Mouse (Mus musculus): Measurements from ENCODE around the gene Tfip11.
"Not testable (repeated sequence)": the region's sequence is repeated elsewhere in the genome, so short reads cannot be mapped to it uniquely, and the experiment has no call there.

The Tfip11 gene

DNA sequence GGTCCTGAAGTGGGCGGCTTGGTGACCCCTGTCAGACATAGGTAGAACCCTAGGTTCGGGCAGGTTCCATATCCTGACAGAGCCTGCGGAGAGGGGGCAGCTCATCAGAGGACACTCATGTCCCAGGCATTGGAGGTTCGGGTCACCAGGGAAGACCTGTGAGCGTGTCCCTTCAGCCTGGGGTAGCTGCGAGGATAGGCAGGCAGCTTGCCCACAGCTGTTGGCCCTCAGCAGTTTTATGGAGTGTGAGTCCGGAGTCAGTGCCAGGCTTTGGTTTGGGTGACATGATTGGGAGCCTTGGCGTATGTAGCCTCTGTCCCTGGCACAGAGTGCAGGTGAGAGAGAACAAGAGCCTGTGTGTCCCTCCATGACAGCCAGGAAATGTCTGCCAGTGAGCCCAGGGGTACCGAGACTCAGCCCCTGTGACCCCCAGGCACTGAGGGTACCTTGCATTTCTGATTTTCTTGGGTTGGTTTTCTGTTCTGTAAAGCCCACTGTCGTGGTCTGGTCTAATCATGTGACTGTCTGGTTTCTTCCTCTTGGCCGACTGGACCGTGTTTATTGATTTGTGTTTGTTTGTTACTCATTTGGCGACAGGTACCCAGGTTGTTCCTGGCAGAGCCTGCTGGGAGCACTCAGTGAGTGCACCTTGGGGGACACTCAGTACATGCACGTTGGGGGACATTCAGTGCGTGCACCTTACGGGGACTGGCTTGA, 36.2 kb upstream of the Tfip11 start:
- DNase-seq (ENCODE audit: low read depth in 1 of 2, low spot score in 2 of 2) = no peak

DNA sequence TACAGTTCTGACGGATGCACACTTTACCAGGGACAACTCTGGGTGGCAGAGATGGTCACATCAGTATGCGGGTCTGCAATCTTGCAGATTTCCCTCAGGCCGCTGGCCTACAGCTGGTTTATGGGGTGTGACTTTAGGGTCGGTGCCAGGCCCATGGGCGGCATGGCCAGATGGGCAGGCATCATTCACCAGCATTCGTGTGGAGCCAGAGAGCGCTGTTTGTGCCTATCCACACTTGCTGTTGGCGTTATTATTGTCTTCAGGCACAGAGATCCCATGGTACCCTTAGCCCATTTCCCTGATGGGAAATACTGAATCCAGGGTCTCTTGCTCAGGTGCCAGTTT, 35.6 kb upstream of the Tfip11 start:
- no peak for DNase-seq (ENCODE audit: low read depth in 1 of 2, low spot score in 2 of 2)

DNA sequence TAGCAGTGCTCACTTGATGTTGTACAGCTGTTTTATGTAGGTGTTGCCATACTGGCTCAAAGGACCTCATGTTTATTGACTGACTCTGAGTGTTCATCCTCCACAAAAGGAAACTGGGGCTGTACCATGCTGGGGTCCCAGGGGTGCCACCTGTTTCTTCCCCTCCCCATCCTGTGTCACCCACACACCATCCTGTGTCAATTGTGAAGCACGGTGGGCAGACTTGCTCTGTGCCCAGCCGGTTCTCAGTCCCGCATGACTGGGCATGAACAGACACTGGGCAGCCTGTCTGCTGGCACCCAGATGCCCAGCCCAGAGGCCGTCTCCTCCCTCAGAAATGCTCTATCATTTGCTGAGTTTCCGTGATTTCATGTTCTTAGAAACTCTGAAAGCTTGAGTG, 34.3 kb upstream of the Tfip11 start:
- DNase-seq (ENCODE audit: low read depth in 1 of 2, low spot score in 2 of 2) = no peak

DNA sequence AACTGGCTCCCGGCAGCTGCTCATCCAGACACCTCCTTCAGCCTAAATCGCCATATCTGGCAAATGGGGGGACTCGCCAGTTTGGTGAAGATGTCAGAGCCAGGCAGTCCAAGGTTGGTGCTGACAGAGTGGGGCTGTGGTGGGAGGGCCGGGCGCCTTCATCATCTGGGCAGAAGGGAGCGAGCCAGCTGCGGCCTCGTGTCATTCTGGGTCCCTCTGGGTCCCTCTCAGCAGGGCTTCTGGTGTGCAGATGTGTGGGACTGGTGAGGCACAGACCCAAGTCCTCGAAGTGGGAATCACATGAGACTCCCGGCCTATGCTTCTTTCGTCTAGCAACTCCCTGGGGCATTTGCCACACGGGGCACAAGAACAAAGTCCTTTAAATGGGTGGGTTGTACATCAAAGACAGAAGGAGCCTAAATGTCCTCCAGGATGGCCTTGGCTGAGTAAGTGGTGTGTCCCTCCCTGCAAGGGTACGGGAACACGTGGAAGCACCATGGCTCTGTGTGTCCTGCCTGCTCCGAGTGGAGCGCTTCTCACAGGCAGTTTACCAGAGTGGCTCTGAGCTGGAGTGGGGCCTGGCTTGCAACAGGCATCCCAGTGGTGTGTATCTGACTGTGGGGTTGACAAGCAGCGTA, 33.7 kb upstream of the Tfip11 start:
- no peak for DNase-seq (ENCODE audit: low read depth in 1 of 2, low spot score in 2 of 2)

DNA sequence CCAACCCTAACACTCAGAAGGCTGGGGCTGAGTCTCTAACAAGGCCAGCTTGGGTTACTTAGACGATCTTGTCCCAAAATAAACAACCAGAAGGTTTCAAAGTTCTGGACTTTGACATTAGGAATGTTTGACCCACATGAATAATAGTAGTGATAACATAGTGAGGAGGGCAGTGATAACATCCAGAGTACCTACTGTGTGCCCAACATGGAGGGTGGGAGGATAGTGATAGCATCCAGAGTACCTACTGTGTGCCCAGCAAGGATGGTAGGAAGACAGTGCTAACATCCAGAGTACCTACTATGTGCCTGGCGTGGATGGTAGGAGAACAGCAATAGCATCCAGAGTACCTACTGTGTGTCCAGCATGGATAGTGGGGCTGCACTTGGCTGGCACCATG, 32.4 kb upstream of the Tfip11 start:
- DNase-seq (ENCODE audit: low read depth in 1 of 2, low spot score in 2 of 2) = no peak

DNA sequence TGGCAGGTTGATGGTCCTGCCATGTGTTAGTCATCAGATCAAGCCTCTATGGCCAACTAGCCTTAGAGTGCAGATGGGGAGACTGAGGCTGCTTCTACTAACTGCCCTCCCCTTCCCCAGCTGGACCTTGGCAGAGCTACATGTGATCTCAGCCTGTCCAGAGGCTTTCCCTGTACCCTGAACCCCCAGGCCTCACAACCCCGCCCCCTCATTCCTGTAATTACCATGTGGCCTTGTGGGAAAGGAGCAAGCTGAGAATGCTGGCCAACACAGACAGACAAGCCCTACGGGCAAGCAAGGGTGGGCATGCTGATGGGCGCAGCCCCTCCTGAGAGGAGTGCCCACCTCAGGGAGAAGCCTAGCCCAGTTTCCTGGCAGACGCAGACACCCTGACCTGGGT, 31.5 kb upstream of the Tfip11 start:
- no peak for DNase-seq (ENCODE audit: low read depth in 1 of 2, low spot score in 2 of 2)

DNA sequence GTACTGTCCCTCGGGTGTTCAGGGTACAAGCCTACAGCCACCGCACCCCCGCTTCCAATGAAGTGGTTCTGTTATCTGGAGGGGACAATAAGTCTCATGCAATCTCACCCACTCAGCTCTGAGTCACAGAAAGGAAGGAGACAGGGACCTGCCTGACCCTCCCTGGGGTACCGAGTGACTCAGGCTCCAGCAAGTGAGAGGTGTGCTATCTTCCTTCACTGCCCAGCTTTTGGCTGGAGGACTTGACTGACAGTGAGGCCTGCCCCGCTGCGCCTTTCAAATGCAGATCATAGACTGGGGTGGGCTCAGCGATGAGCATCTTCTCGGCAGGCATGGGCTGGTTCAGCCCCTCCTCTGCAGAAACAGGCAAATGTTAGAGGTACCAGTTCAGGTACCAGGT, 31.0 kb upstream of the Tfip11 start:
- DNase-seq (ENCODE audit: low read depth in 1 of 2, low spot score in 2 of 2) = no peak

DNA sequence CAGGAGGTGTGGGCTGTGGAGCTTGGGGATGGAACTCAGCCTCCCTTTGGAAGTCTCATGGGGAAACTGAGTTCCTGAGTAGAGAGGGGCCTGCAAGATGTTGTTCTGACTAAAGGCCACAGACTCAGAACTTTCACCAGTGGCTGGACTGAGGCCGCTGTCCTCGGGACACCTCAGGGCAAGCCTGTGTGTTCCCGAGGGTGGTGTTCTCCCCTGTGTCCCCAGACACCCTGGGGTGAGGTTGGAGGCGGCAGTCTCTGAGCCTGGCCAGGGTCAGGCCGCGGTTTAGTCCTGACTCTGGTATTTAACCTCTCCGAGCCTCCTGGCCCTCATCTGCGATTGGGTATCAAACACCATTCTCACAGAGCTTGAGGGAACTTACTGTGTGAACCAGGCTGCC, 30.6 kb upstream of the Tfip11 start:
- DNase-seq (ENCODE audit: low read depth in 1 of 2, low spot score in 2 of 2) = no peak

DNA sequence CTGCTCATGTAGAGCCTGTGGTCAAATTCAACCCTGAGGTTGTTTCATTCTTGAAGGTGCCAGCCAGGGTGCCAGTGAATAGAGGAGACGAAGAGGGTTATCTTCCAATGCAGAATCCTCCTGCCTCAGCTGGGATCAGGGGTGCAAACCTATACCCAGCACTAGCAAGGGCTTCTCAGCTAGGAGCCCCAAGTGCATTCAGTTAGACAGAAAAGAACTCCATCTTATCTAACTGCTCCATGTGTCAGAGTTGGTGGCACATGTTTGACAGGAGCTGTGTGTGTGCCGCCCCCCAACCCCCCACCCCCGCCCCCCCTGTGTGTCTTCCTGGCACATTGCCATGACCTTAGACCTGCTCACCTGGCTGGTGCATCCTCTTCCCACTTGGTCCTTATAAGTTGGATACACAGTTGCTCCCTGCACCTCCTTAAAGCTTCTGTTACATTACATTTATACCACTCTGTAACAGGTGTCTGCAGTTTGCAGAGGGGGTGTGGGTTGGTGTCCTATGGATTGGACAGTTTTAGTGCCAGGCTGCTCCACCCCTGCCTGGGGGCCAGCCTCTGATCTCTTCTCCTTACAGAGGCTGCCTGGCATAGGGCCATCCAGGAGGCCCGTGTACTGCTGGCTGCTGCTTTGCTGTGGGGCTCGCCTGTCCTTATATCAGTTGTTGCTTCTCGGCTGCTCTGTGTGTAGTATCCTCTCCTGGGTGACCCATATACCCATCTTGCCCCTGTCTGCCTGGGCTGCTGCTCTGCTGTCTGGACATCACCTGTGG, 29.6 kb upstream of the Tfip11 start:
- DNase-seq (ENCODE audit: low read depth in 1 of 2, low spot score in 2 of 2) = no peak

DNA sequence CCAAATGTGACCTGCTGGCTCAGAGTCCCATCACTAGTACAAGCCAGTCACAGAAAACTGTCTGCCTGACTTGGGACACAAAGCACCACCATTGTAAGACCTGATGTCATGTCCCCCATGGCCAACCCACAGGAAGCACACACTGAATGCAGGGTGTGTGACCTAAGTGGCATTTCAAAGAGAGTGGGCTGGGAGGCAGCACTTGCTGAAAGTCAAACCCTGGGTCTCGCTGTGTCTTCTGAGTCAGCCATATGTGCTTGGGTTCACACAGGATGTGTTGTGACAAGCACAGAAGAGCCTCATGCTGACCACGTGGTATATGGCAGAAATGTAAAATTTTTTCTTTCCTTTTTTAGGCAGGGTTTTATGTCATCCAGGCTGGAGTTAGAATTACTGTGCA, 28.9 kb upstream of the Tfip11 start:
- DNase-seq (ENCODE audit: low read depth in 1 of 2, low spot score in 2 of 2) = no peak

DNA sequence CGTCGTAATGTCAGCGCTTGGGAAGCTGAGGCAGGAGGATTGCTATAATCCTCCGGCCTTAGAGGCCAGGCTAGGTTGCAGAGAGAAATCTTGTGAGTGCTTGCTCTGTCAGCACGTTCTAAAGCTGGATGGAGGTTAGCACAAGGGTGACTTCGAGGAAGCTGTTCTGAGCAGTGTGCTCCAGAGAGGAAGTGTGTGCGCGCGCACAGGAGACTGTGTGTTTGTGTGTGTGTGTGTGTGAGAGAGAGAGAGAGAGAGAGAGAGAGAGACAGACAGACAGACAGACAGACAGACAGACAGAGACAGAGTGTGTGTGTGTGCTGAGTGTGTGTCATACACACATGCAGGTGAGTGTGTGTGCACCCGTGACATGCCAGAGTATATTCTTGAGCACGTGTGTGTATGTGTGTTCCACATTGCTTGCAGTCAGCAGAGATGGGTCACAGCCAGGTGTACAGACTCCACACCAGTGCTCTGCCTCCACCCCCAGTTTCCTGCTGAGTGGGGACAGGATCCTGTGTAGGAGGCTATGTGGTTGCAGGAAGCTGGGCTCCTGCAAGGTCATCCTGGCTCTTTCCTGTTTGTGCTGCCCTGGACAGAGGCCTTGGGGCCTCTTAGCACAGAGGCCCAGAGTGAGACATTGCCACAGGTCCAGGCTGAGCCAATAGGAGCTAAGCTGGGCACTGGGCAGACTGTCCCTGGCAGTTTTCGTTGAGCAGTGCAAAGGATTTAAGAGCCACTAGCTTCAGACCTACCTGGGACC, 27.8 kb upstream of the Tfip11 start:
- DNase-seq (ENCODE audit: low read depth in 1 of 2, low spot score in 2 of 2) = no peak

DNA sequence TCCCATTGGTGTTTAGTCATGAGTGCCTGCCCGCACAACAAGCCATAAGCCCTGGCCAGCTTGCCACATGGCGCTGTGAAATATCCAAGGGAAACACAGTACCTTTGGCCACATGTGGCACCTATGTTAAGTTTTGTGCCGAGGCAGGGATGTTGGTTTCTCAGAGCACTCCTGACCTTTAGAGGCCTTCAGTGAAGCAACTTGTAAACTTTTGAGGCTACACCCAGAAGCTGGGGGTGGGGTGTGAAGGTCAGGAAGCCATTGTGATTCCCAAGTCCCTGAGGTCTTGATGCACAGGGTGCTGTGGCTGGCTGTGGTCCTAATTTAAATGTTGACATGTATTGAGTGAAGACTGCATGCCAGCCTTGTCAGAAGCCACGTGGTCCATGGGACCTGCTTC, 26.8 kb upstream of the Tfip11 start:
- no peak for DNase-seq (ENCODE audit: low read depth in 1 of 2, low spot score in 2 of 2)

DNA sequence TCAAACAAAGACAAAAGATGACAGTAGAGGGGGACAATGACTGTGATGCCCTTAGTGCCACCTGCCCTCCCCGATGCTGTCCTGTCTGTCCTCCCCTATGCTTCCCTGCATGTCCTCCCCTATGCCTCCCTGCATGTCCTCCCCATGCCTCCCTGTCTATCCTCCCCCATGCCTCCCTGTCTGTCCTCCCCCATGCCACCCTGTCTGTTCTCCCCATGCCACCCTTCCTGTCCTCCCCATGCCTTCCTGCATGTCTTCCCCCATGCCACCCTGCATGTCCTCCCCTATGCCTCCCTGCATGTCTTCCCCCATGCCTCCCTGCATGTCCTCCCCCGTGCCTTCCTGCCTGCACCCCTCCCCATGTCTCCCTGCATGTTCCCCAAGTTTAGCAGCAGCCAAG, 26.0 kb upstream of the Tfip11 start:
- DNase-seq (ENCODE audit: low read depth in 1 of 2, low spot score in 2 of 2) = no peak

DNA sequence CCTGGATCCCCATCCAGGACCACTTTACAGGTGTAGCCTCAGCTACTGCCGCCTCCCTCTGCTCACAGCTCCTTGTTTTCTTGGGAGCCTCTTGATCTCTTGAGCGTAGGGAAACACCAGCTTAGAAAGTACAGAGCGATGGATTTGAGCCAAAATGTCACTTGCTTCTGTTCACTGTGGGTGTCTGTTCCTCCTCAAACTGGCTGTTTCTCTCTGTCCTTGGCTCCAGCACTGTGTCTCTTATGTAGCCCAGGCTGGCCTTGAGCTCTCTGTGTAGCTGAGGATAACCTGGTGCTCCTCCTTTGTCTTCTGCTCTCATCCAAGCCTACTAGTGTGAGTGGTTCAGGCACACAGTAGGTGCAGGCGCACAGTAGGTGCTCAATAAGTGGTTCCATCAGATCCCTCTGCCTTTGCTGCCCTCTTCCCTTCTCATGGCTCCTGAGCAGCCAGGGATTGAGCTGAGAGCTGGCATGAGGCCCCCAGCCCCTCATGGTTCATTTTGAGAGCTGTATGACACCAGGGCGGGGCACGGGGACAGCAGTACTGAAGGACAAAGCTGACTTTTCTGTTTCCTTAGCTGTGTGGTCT, 25.3 kb upstream of the Tfip11 start:
- no peak for DNase-seq (ENCODE audit: low read depth in 1 of 2, low spot score in 2 of 2)

DNA sequence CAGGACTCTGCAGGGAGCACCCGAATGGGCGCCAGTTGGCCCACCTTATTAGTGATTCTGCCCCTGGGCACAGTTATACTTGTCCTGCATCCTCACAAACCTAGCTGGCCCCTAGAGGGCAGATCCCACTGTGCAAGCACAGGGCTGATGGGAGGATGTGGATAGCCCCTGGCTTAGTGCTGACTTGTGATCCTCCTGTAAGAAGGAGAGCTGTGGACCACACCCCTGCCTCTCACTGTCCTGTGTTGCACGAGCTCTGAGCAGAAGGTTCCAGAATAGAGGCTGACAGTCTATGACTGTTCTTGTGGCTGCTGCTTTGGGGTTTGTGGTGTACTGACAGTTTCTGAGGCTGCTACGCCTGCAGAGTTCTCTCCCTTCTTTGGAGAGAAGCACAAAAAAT, 24.5 kb upstream of the Tfip11 start:
- no peak for DNase-seq (ENCODE audit: low read depth in 1 of 2, low spot score in 2 of 2)

DNA sequence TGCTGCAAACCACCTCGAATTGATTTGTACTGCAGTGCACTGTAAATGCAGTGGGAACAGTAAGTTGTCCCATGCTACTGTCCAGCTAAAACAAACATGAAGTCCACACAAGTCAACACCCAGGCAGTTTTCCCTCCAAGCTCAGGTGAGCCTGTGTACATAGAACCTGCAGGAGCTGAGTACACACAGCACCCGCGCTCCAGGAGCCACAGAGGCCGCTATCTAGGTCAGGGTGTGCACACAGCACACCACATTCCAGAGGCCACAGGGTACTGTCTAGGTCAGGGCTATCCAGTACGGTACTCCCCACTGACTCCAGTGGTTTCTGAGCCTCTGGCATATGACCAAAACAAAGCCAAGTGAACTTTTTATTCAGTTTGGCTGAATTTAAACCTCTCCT, 23.8 kb upstream of the Tfip11 start:
- DNase-seq (ENCODE audit: low read depth in 1 of 2, low spot score in 2 of 2) = no peak

DNA sequence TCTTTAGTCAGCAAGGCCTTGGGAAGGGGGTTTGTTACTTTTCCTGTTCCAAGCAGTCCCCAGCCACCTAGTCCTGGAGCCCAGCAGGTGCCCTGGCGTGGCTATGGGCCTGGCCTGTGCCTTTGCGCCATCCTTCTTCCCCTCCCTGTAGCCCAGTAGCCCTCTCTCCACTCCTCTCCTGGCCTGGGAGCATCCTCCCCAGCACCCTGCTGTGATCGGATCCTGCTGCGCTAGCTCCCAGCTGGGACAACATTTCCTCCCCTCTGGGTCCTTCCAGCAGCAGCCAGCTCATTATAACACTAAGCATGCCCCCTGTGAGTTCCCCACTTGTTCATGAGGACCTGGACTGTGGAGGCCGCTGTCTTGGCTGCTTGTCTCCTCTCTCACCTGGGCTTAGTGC, 20.3 kb upstream of the Tfip11 start:
- DNase-seq (ENCODE audit: low read depth in 1 of 2, low spot score in 2 of 2) = no peak

DNA sequence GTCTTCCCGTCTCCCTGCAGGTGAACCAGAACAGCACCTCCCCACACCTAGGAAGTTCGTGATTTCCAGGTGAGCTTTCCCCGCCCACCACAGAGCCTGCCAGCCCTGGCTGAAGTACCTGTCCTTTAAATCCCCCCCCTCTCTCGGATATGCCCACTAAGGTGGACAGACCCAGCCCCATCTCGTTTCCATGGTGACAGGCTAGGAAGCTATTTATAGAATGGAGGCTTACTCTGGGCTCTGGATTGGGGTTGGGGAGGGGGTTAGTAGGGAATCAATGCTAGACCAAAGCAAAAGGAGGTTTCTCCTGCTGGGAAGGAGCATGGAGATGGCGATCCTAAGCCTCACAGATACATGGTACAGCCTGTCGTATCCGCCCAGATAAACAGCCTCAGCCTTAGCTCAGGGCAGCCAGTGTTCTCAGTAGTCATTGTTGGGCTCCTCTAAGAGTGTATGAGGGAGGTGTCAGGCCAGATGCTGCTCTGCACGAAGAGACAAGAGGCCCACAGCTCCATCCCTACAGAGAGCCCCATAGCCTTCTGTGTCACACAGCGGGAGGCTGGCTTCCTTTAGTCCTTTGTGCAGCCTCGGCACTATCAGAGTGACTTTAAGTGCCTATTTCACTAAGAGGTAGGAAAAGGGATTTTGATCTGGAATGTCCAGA, 12.8 kb upstream of the Tfip11 start:
- DNase-seq (ENCODE audit: low read depth in 1 of 2, low spot score in 2 of 2) = no peak

DNA sequence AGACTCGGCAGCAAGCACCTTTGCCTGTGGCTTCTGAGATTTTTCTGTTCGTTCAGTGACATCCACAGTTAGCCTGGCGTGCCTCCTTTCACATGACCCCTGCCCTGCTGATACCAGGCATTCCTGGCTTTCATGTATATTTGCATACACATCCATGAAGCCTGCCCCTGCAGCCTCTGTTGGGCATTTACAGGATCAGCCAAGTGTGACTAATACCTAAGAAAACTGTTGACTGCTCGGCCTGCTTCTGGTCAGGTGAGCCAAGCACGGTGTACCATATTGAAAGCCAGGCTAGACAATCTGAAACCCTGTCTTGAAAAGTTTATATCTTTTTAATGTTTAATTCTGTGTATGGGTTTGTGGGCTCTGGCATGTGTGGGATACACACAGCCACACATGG, 9.7 kb upstream of the Tfip11 start:
- DNase-seq (ENCODE audit: low read depth in 1 of 2, low spot score in 2 of 2) = no peak

DNA sequence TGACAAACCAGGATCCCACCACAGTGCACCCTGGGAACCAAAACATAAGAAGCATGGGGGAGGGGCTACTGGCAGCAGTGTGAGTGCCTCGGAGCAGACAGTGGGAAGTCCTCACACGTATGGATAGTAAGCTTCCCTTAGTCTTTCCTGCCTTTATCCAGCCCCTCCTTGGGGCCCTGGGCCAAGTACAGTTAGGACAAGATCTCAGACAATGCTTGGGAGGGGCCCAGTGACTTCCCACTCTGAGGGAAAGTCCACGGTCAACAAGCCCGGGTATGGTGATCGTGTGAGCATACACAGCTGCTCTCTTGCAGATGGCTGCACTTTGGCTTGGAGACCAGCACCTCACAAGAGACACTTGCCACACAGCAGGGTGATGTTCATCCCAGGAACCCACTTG, 8.8 kb upstream of the Tfip11 start:
- no peak for DNase-seq (ENCODE audit: low read depth in 1 of 2, low spot score in 2 of 2)

DNA sequence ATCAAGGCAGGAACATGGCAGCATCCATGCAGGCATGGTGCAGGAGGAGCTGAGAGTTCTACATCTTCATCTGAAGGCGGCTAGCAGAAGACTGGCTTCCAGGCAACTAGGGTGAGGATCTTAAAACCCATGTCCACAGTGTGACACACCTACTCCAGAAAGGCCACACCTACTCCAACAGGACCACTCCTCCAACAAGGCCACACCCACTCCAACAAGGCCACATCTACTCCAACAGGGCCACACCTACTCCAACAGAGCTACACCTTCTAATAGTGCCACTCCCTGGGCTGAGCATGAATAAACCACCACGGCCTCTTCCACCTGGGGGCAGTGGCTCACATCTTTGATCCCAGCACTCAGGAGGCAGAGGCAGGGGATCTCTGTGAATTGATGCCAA, 6.8 kb upstream of the Tfip11 start:
- not testable (repeated sequence) for DNase-seq (ENCODE audit: low read depth in 1 of 2, low spot score in 2 of 2)
